Mouse (Mus musculus) liver, embryonic 14.5 days (tissue): Measurements from ENCODE around the gene Alppl2.

Experiments used
- CTCF ChIP-seq: IDR thresholded peaks from 2 replicates; pipeline ENCODE4 v1.5.1; 2016; ENCODE audit warnings: antibody characterized with exemption, low read depth, control low read depth
- EP300 ChIP-seq: IDR thresholded peaks from 2 replicates; pipeline ENCODE4 v1.6.1; 2016; ENCODE audit warnings: antibody characterized with exemption, low read depth

GRCm38 (mm10) chr1:87057075-87057474 is 32.7 kb downstream of the Alppl2 start:
- TF ChIP-seq CTCF (no peak), EP300 (no peak)
